ENCODE assay signal across 15 mouse cellular contexts in genomic region chr16:24143894-24144293, GRCm38 (mm10).
"Had no signal": no experiment of that assay in that cellular context is flagged by ENCODE, and none has a peak within 500 bp of the region (broad histone marks: within the 10 kb centered on the region; RNA-seq: fewer than 3 reads in every experiment).

No protein-coding gene starts in this region.

- H3K4me1 ChIP-seq: midbrain, embryonic 10.5 days; midbrain, embryonic 12.5 days; stomach, embryonic 15.5 days had no signal

- H3K4me3 ChIP-seq: midbrain, embryonic 10.5 days; midbrain, embryonic 12.5 days; myocyte; neural tube, embryonic 12.5 days; stomach, embryonic 15.5 days had no signal

- H3K27me3 ChIP-seq: midbrain, embryonic 12.5 days; neural tube, embryonic 12.5 days; stomach, embryonic 15.5 days had no signal

- H3K27ac ChIP-seq: midbrain, embryonic 10.5 days; midbrain, embryonic 12.5 days; neural tube, embryonic 12.5 days; stomach, embryonic 15.5 days; stomach, postnatal 0 days had no signal

- H3K9me3 ChIP-seq: midbrain, embryonic 10.5 days; midbrain, embryonic 12.5 days; neural tube, embryonic 12.5 days; stomach, embryonic 15.5 days had no signal

- ATAC-seq: liver, postnatal 0 days; midbrain, embryonic 16.5 days had no signal

- H3K36me3 ChIP-seq: midbrain, embryonic 10.5 days; midbrain, embryonic 12.5 days; neural tube, embryonic 12.5 days; stomach, embryonic 15.5 days had no signal

- DNase-seq: liver, postnatal 0 days; lung, postnatal 10 days; lung, postnatal 4 days; midbrain, embryonic 14.5 days; right cerebral cortex, postnatal 14 days; thymus, adult 2 months; thymus, postnatal 25 days; thymus, postnatal 4 days had no signal
